15 mouse cellular contexts compared by ENCODE assay signal in the genomic region with DNA sequence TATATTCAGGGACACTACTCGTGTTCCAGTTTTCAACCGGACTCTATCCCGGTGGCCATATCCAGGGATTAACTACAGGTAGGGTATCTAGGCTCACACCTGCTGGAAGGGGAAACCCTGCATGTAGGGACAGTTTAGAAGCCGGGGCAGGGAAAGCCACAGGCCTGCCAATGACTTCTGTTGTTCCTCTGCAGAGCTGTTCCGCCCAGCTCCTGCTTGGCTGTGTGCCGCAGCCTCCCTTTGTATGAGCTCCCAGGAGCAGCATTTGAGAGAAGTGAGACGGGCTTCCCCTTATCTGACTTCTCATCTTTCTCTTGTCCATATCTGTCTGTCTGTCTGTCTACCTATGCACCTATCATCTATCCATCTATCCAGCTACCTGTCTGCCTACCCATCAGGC. TPM values are rescaled to one million over a fixed set of nuclear protein-coding genes. Genes with fewer than 3 reads are reported as not detected.
DNase-seq lines count a peak whose midpoint lies in the region; ATAC-seq and TF ChIP-seq lines count a peak whose summit lies in the region.
"Had no signal": no experiment of that assay in that cellular context is flagged by ENCODE, and none has a peak within 500 bp of the region (broad histone marks: within the 10 kb centered on the region; RNA-seq: fewer than 3 reads in every experiment).

No protein-coding gene starts in this region.

- peaks cover 21% of the 10 kb centered on the region for H3K4me1 ChIP-seq in heart, embryonic 12.5 days (replicated peaks)
- H3K4me1 ChIP-seq in lung, postnatal 0 days (ENCODE audit: insufficient read depth, low read depth, low read length) = peaks cover 5% of the 10 kb centered on the region; the same call in 1 of the 2 replicates
- H3K4me1 ChIP-seq in liver, postnatal 0 days (ENCODE audit: insufficient read depth) = peaks cover 3% of the 10 kb centered on the region; the same call in 1 of the 2 replicates
- H3K4me1 ChIP-seq: forebrain, embryonic 12.5 days had no signal

- TF ChIP-seq CTCF in lung, postnatal 0 days (IDR thresholded peaks at IDR 0.05) = no peak
- no peak for TF ChIP-seq CTCF in liver, postnatal 0 days (IDR thresholded peaks at IDR 0.05; ENCODE audit: low read depth)

- no peak overlapping the region for H3K9ac ChIP-seq in heart, embryonic 12.5 days
- no peak overlapping the region for H3K9ac ChIP-seq in lung, postnatal 0 days (replicated peaks; ENCODE audit: low read depth)
- H3K9ac ChIP-seq in liver, postnatal 0 days (replicated peaks) = no peak overlapping the region
- H3K9ac ChIP-seq: embryonic facial prominence, embryonic 13.5 days; forebrain, embryonic 12.5 days; hindbrain, embryonic 13.5 days; limb, embryonic 15.5 days had no signal

- intact Hi-C loops in heart, postnatal 14 days (cut with DNase I) = no loop called here

- H3K27ac ChIP-seq in heart, embryonic 12.5 days (ENCODE audit: poor library complexity, severe bottlenecking) = no peak overlapping the region
- no peak overlapping the region for H3K27ac ChIP-seq in lung, postnatal 0 days (ENCODE audit: low read length)
- H3K27ac ChIP-seq in liver, postnatal 0 days (ENCODE audit: low read depth) = no peak overlapping the region
- H3K27ac ChIP-seq: embryonic facial prominence, embryonic 13.5 days; forebrain, embryonic 12.5 days; hindbrain, embryonic 13.5 days; limb, embryonic 15.5 days had no signal

- no peak for TF ChIP-seq EP300 in lung, postnatal 0 days (IDR thresholded peaks at IDR 0.05)
- TF ChIP-seq EP300 in liver, postnatal 0 days (IDR thresholded peaks at IDR 0.05; ENCODE audit: low read depth) = no peak

- no peaks in the 10 kb centered on the region for H3K9me3 ChIP-seq in heart, embryonic 12.5 days (replicated peaks)
- H3K9me3 ChIP-seq in lung, postnatal 0 days (ENCODE audit: low read length) = no peaks in the 10 kb centered on the region
- H3K9me3 ChIP-seq in liver, postnatal 0 days (ENCODE audit: low read length) = no peaks in the 10 kb centered on the region
- H3K9me3 ChIP-seq: embryonic facial prominence, embryonic 13.5 days; forebrain, embryonic 12.5 days; hindbrain, embryonic 13.5 days; limb, embryonic 15.5 days had no signal

- peak; percentile 62 to 77 for DNase-seq in heart, adult 18-20 months
- peak; percentile 59 for DNase-seq in lung, postnatal 10 days
- DNase-seq in lung, postnatal 0 days (ENCODE audit: low spot score) = no peak
- DNase-seq in heart, postnatal 14 days = peak; percentile 66 to 68
- DNase-seq in liver, postnatal 0 days = no peak
- no peak for DNase-seq in urinary bladder, postnatal 4 days (ENCODE audit: low spot score in 2 of 2)
- DNase-seq: gastrocnemius, postnatal 25 days; right cerebral cortex, adult 18-20 months had no signal

- H3K27me3 ChIP-seq in heart, embryonic 12.5 days (replicated peaks) = no peaks in the 10 kb centered on the region
- H3K27me3 ChIP-seq in lung, postnatal 0 days (replicated peaks; ENCODE audit: insufficient read depth, low read length) = no peaks in the 10 kb centered on the region
- H3K27me3 ChIP-seq in liver, postnatal 0 days (ENCODE audit: insufficient read depth, low read length) = no peaks in the 10 kb centered on the region
- H3K27me3 ChIP-seq: embryonic facial prominence, embryonic 13.5 days; forebrain, embryonic 12.5 days; hindbrain, embryonic 13.5 days; limb, embryonic 15.5 days; Patski had no signal

- no peak overlapping the region for H3K4me2 ChIP-seq in heart, embryonic 12.5 days
- no peak overlapping the region for H3K4me2 ChIP-seq in lung, postnatal 0 days (replicated peaks; ENCODE audit: low read depth, low read length)
- H3K4me2 ChIP-seq in liver, postnatal 0 days (ENCODE audit: low read depth, low read length) = no peak overlapping the region
- H3K4me2 ChIP-seq: embryonic facial prominence, embryonic 13.5 days; forebrain, embryonic 12.5 days; hindbrain, embryonic 13.5 days; limb, embryonic 15.5 days had no signal

- no peak overlapping the region for H3K4me3 ChIP-seq in heart, embryonic 12.5 days
- H3K4me3 ChIP-seq in lung, postnatal 0 days (ENCODE audit: low read depth, low read length) = no peak overlapping the region
- no peak overlapping the region for H3K4me3 ChIP-seq in liver, postnatal 0 days (ENCODE audit: low read depth, low read length)
- H3K4me3 ChIP-seq: embryonic facial prominence, embryonic 13.5 days; forebrain, embryonic 12.5 days; hindbrain, embryonic 13.5 days; limb, embryonic 15.5 days had no signal

- 88% methylated on average over 7 of the region's 7 CpGs for WGBS in heart, embryonic 12.5 days
- 86% methylated on average over 7 of the region's 7 CpGs for WGBS in lung, postnatal 0 days
- 82% methylated on average over 7 of the region's 7 CpGs for WGBS in liver, postnatal 0 days (ENCODE audit: insufficient replicate concordance)

- ATAC-seq in heart, embryonic 12.5 days (ENCODE audit: insufficient number of reproducible peaks, low FRiP score) = no peak
- no peak for ATAC-seq in lung, postnatal 0 days
- ATAC-seq in liver, postnatal 0 days = no peak
- ATAC-seq: intestine, postnatal 0 days; Patski had no signal

- no peaks in the 10 kb centered on the region for H3K36me3 ChIP-seq in heart, embryonic 12.5 days
- no peaks in the 10 kb centered on the region for H3K36me3 ChIP-seq in lung, postnatal 0 days (ENCODE audit: insufficient read depth, low read length)
- no peaks in the 10 kb centered on the region for H3K36me3 ChIP-seq in liver, postnatal 0 days (replicated peaks; ENCODE audit: insufficient read depth, low read length)
- H3K36me3 ChIP-seq: embryonic facial prominence, embryonic 13.5 days; forebrain, embryonic 12.5 days; hindbrain, embryonic 13.5 days; limb, embryonic 15.5 days had no signal

RNA-seq across cellular contexts. Expression of a gene that starts 8.5 kb away (rescaled TPM):
- under 1 TPM; 0.20 to 0.31 TPM for total RNA-seq in heart, adult 18-20 months (2021)
- polyA plus RNA-seq in heart, embryonic 12.5 days (2016; fragmentation: Nextera tagmentation; extraction: Ambion mirVana) = 0.69 and 1.2 TPM in 2 replicates
- polyA plus RNA-seq in lung, postnatal 0 days (2015; fragmentation: Nextera tagmentation; extraction: Ambion mirVana) = 0.24 and 0.27 TPM in 2 replicates
- under 1 TPM; 0.32 to 0.36 TPM for total RNA-seq in heart, postnatal 14 days (2021)
- 0.09 TPM in 1 of 2 replicates, not detected in the other for polyA plus RNA-seq in liver, postnatal 0 days (2015; fragmentation: Nextera tagmentation; extraction: Ambion mirVana)
- polyA plus RNA-seq: forebrain, embryonic 12.5 days; Patski had no signal

Comparison
In these comparisons a context has a peak if more than half of its experiments do, and no peak if none do; other contexts are left out.
1. DNase-seq: peak in heart, adult 18-20 months (2 of 2), lung, postnatal 10 days (single experiment) and heart, postnatal 14 days (2 of 2); none in lung, postnatal 0 days (single experiment), liver, postnatal 0 days (single experiment) and urinary bladder, postnatal 4 days (0 of 2).